Mouse (Mus musculus): Measurements from ENCODE around the gene Slc9a9. TPM values are rescaled to one million over a fixed set of nuclear protein-coding genes. Genes with fewer than 3 reads are reported as not detected.

The Slc9a9 gene
- polyA plus RNA-seq (2017; shearing (Covaris generic)): 72.8 TPM

DNA sequence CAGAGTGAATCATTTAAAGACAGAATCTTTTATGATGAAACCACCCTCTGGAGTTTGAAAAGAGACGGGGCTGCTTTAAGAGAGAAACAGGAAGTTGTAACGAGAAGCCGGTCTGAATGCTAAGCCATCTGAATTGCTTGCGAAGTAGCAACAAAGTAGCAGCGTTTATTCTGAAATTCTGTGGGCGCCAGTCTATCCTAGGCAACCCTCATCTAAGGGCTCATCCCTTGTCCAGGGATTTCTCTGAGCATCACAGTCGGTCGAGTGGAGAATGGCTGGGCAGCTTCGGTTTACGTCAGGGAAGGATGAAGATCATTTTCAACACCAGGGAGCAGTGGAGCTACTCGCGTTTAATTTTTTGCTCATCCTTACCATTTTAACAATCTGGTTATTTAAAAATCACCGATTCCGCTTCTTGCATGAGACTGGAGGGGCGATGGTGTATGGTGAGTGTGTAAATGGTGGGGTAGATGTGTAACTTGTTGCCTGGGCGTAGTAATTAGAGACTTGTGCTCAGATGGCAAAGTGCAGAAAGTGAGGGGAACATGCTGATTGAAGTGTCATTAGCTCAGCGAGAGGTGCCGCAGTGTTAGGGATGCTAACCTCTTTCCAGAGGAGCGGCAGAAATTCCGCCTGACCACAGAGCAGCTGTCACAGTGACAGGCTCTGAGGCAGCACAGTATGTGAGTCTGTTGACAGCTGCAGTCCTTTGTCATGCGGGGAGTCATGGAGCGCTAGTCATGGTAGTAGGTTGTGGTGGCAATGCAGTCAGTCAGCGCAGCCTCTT is at the start of gene Slc9a9:
Slc9a9 (plus strand) TSS at position 119 of the 787 bp plus-strand sequence.

Other genes starting within 250 kb of the Slc9a9 start
- 1.2 TPM for gene 1190002N15Rik, start 131.8 kb upstream of the Slc9a9 start, polyA plus RNA-seq (2017; shearing (Covaris generic))